8 mouse cellular contexts compared by ENCODE assay signal in the genomic region with DNA sequence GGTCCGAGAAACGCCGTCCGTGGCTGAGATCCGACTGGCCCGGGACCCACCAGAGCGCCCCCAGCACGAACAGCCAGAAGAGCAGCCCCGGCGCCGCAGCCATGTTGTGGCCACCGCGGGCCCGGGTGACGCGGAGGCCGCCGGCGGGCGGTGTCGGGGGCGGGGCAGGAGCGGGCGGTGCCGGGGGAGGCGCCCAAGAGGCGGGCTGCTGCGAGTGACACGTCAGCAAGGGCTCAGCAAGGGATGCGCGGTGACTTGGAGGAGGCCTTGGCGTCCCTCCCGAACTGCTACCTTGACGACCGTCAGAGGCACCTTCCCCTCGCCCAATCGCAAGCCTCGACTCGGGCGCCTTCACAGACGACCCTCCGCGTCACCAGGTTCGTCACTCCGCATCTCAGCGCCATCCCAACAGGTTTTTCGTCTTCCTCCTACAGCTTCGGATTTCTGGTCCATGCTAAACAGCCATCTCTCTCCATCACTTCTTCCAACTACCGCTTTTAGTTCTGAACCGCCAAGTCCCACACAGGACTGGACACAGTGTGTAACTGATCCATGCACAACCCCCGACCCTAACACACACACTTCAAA. TPM values are rescaled to one million over a fixed set of nuclear protein-coding genes. Genes with fewer than 3 reads are reported as not detected.
A peak's percentile ranks its signal among the peaks of the same experiment; 100 is the strongest.
DNase-seq lines count a peak whose midpoint lies in the region; ATAC-seq and TF ChIP-seq lines count a peak whose summit lies in the region.

A gene (minus strand): TSS at position 127 of the 588 bp plus-strand sequence.

- peak within 1 kb of the TSS; percentile 94 for H3K4me2 ChIP-seq in heart, embryonic 12.5 days
- peak within 1 kb of the TSS; percentile 97 for H3K4me2 ChIP-seq in kidney, postnatal 0 days (ENCODE audit: low read length)
- peak within 1 kb of the TSS; percentile 98 for H3K4me2 ChIP-seq in liver, embryonic 11.5 days
- peak within 1 kb of the TSS; percentile 84 for H3K4me2 ChIP-seq in stomach, embryonic 14.5 days (replicated peaks; ENCODE audit: low read depth, low read length)

- peak within 1 kb of the TSS; percentile 96 for H3K9ac ChIP-seq in heart, embryonic 12.5 days
- H3K9ac ChIP-seq in kidney, postnatal 0 days (ENCODE audit: low read depth, low read length), result peak within 1 kb of the TSS; percentile 86
- peak within 1 kb of the TSS; percentile 85 for H3K9ac ChIP-seq in liver, embryonic 11.5 days (ENCODE audit: low read depth, low read length)
- H3K9ac ChIP-seq in stomach, embryonic 14.5 days (replicated peaks; ENCODE audit: low read depth, low read length), result peak within 1 kb of the TSS; percentile 92

- peak; percentile 99 for ATAC-seq in heart, embryonic 12.5 days (ENCODE audit: insufficient number of reproducible peaks, low FRiP score)
- ATAC-seq in kidney, postnatal 0 days (replicated peaks; ENCODE audit: low FRiP score, low read depth), result peak; percentile 98
- ATAC-seq in liver, embryonic 11.5 days (replicated peaks; ENCODE audit: low FRiP score), result peak; percentile 99
- ATAC-seq in stomach, embryonic 14.5 days (ENCODE audit: insufficient number of reproducible peaks, insufficient read depth, low FRiP score, low read depth), result peak; percentile 98

- peak within 1 kb of the TSS; percentile 78 for H3K4me3 ChIP-seq in C2C12 (ENCODE audit: insufficient read depth, poor library complexity, severe bottlenecking)
- peak within 1 kb of the TSS; percentile 84 for H3K4me3 ChIP-seq in erythroblast, embryonic 14.5 days (replicated peaks)
- peak within 1 kb of the TSS; percentile 97 for H3K4me3 ChIP-seq in heart, embryonic 12.5 days
- peak within 1 kb of the TSS; percentile 92 for H3K4me3 ChIP-seq in kidney, postnatal 0 days (replicated peaks; ENCODE audit: low read depth, low read length)
- peak within 1 kb of the TSS; percentile 93 for H3K4me3 ChIP-seq in liver, embryonic 11.5 days (ENCODE audit: low read depth, low read length)
- H3K4me3 ChIP-seq in stomach, embryonic 14.5 days (ENCODE audit: low read depth, low read length), result peak within 1 kb of the TSS; percentile 92

- DNase-seq in brain, embryonic 14.5 days (ENCODE audit: low read depth), result peak; percentile 99
- DNase-seq in kidney, postnatal 0 days (ENCODE audit: low spot score), result peak; percentile 96
- peak; percentile 93 for DNase-seq in liver, embryonic 11.5 days (ENCODE audit: low spot score)
- peak; percentile 96 for DNase-seq in naive thymus-derived CD4-positive, alpha-beta T cell, adult 2 months (ENCODE audit: low read depth)

- peaks cover 8% of the 10 kb centered on the region for H3K79me3 ChIP-seq in C2C12 (ENCODE audit: low read depth)

- H3ac ChIP-seq in C2C12 (ENCODE audit: control insufficient read depth, insufficient read length, low read depth), result peak within 1 kb of the TSS; percentile 76

- peaks cover 36% of the 10 kb centered on the region for H3K79me2 ChIP-seq in C2C12 (ENCODE audit: control insufficient read depth, insufficient read depth)

- peaks cover 10% of the 10 kb centered on the region for H3K36me3 ChIP-seq in C2C12 (ENCODE audit: control insufficient read depth, insufficient read depth)
- H3K36me3 ChIP-seq in erythroblast, embryonic 14.5 days (ENCODE audit: control insufficient read depth), result peaks cover 7% of the 10 kb centered on the region
- H3K36me3 ChIP-seq in heart, embryonic 12.5 days, result peaks cover 12% of the 10 kb centered on the region
- 0 out of 2 replicates have a peak, but pooled peaks cover under 1% of the 10 kb centered on the region for H3K36me3 ChIP-seq in kidney, postnatal 0 days (ENCODE audit: insufficient read depth, low read length)
- peaks cover 1% of the 10 kb centered on the region; the same call in 1 of the 2 replicates for H3K36me3 ChIP-seq in liver, embryonic 11.5 days (ENCODE audit: control insufficient read depth, insufficient read depth, low read length)
- peaks cover 6% of the 10 kb centered on the region for H3K36me3 ChIP-seq in stomach, embryonic 14.5 days (ENCODE audit: control insufficient read depth, insufficient read depth, low read length)

- peaks cover 19% of the 10 kb centered on the region for H3K4me1 ChIP-seq in erythroblast, embryonic 14.5 days (ENCODE audit: control insufficient read depth)
- peaks cover 9% of the 10 kb centered on the region for H3K4me1 ChIP-seq in heart, embryonic 12.5 days (replicated peaks)
- peaks cover 7% of the 10 kb centered on the region for H3K4me1 ChIP-seq in kidney, postnatal 0 days (replicated peaks; ENCODE audit: insufficient read depth, low read length)
- peaks cover 10% of the 10 kb centered on the region for H3K4me1 ChIP-seq in liver, embryonic 11.5 days (replicated peaks; ENCODE audit: control insufficient read depth, insufficient read depth, low read length)
- H3K4me1 ChIP-seq in stomach, embryonic 14.5 days (ENCODE audit: control insufficient read depth, insufficient read depth, low read length), result peaks cover 10% of the 10 kb centered on the region

- peaks cover under 1% of the 10 kb centered on the region for H3K9me3 ChIP-seq in erythroblast, embryonic 14.5 days (ENCODE audit: control insufficient read depth, low read length)
- peaks cover under 1% of the 10 kb centered on the region; the same call in 1 of the 2 replicates for H3K9me3 ChIP-seq in heart, embryonic 12.5 days (replicated peaks)
- no peaks in the 10 kb centered on the region for H3K9me3 ChIP-seq in kidney, postnatal 0 days (replicated peaks; ENCODE audit: low read length)
- H3K9me3 ChIP-seq in liver, embryonic 11.5 days (ENCODE audit: control insufficient read depth, low read length), result peaks cover under 1% of the 10 kb centered on the region
- no peaks in the 10 kb centered on the region for H3K9me3 ChIP-seq in stomach, embryonic 14.5 days (ENCODE audit: control insufficient read depth, low read depth, low read length)

- peak within 1 kb of the TSS; percentile 60 for H3K27ac ChIP-seq in heart, embryonic 12.5 days (ENCODE audit: poor library complexity, severe bottlenecking)
- peak within 1 kb of the TSS; percentile 77 for H3K27ac ChIP-seq in kidney, postnatal 0 days
- no peak within 1 kb of the TSS; the same call in 1 of the 2 replicates for H3K27ac ChIP-seq in liver, embryonic 11.5 days (ENCODE audit: low read depth, low read length)
- peak within 1 kb of the TSS; percentile 66 for H3K27ac ChIP-seq in stomach, embryonic 14.5 days (ENCODE audit: low read length)

- peak; percentile 75 for TF ChIP-seq POLR2A in brain, embryonic 14.5 days (IDR thresholded peaks at IDR 0.05; ENCODE audit: borderline replicate concordance, extremely low read depth, insufficient read depth, insufficient read length, poor library complexity, severe bottlenecking)

- no peaks in the 10 kb centered on the region for H3K27me3 ChIP-seq in C2C12 (ENCODE audit: control insufficient read depth, insufficient read depth, insufficient read length)
- peaks cover 26% of the 10 kb centered on the region for H3K27me3 ChIP-seq in erythroblast, embryonic 14.5 days (ENCODE audit: control insufficient read depth)
- no peaks in the 10 kb centered on the region for H3K27me3 ChIP-seq in heart, embryonic 12.5 days (replicated peaks)
- no peaks in the 10 kb centered on the region for H3K27me3 ChIP-seq in kidney, postnatal 0 days (ENCODE audit: insufficient read depth, low read length)
- H3K27me3 ChIP-seq in liver, embryonic 11.5 days (replicated peaks; ENCODE audit: control insufficient read depth, insufficient read depth, low read length), result no peaks in the 10 kb centered on the region
- no peaks in the 10 kb centered on the region for H3K27me3 ChIP-seq in stomach, embryonic 14.5 days (ENCODE audit: control insufficient read depth, insufficient read depth, low read length)

- WGBS in heart, embryonic 12.5 days, result under 1% methylated on average over 45 of the region's 51 CpGs
- under 1% methylated on average over 50 of the region's 51 CpGs for WGBS in kidney, postnatal 0 days
- WGBS in liver, embryonic 11.5 days, result under 1% methylated on average over 50 of the region's 51 CpGs
- under 1% methylated on average over 51 of the region's 51 CpGs for WGBS in stomach, embryonic 14.5 days

- no peak for TF ChIP-seq CTCF in C2C12 (IDR thresholded peaks at IDR 0.05; ENCODE audit: control insufficient read depth, insufficient read depth, insufficient read length)
- no peak for TF ChIP-seq CTCF in brain, embryonic 14.5 days (IDR thresholded peaks at IDR 0.05; ENCODE audit: borderline replicate concordance, extremely low read depth, insufficient read depth, insufficient read length)
- TF ChIP-seq CTCF in kidney, postnatal 0 days (IDR thresholded peaks at IDR 0.05; ENCODE audit: low read depth), result no peak

TF ChIP-seq in C2C12, 6 proteins besides CTCF, POLR2A, EP300 and RAD21:
- no peak for TF ChIP-seq USF1 (IDR thresholded peaks at IDR 0.05; ENCODE audit: low read depth)
- no peak for TF ChIP-seq FOSL1 (IDR thresholded peaks at IDR 0.05; ENCODE audit: insufficient read depth, low read length, poor library complexity, severe bottlenecking)
- TF ChIP-seq MAX (IDR thresholded peaks at IDR 0.05), result no peak
- TF ChIP-seq MYOD1 (IDR thresholded peaks at IDR 0.05; ENCODE audit: control insufficient read depth, insufficient read length, low read depth), result no peak
- no peak for TF ChIP-seq CEBPB (IDR thresholded peaks at IDR 0.05; ENCODE audit: low read depth)
- TF ChIP-seq MYOG (IDR thresholded peaks at IDR 0.05; ENCODE audit: control insufficient read depth, extremely low read depth, insufficient read length), result no peak

RNA-seq across cellular contexts. Expression of the gene that starts here (rescaled TPM):
- 32.6 TPM for polyA plus RNA-seq in C2C12 (2012; fragmentation: generic; extraction: Trizol)
- polyA plus RNA-seq in brain, embryonic 14.5 days (2012; rRNA removed), result 89.1 and 98.2 TPM in 2 replicates
- 1.7 and 2.1 TPM in 2 replicates for polyA plus RNA-seq in erythroblast, embryonic 14.5 days (2012)
- polyA plus RNA-seq in heart, embryonic 12.5 days (2016; fragmentation: Nextera tagmentation; extraction: Ambion mirVana), result 98.4 and 107 TPM in 2 replicates
- polyA plus RNA-seq in kidney, postnatal 0 days (2015; fragmentation: Nextera tagmentation; extraction: Ambion mirVana), result 60.8 and 61.9 TPM in 2 replicates
- polyA plus RNA-seq in liver, embryonic 11.5 days (2014; fragmentation: Nextera tagmentation; extraction: Ambion mirVana), result 72.8 and 85.5 TPM in 2 replicates
- 106 and 120 TPM in 2 replicates for polyA plus RNA-seq in stomach, embryonic 14.5 days (2014; fragmentation: Nextera tagmentation; extraction: Ambion mirVana)

Comparison
In these comparisons a context has a peak if more than half of its experiments do, and no peak if none do; other contexts are left out.
1. RNA of the gene that starts here (polyA plus RNA-seq): 98.4 to 107 TPM in heart, embryonic 12.5 days, 106 to 120 TPM in stomach, embryonic 14.5 days, 89.1 to 98.2 TPM in brain, embryonic 14.5 days, 72.8 to 85.5 TPM in liver, embryonic 11.5 days, 60.8 to 61.9 TPM in kidney, postnatal 0 days and 32.6 TPM in C2C12 (single experiment); 1.7 to 2.1 TPM in erythroblast, embryonic 14.5 days; every median in the first group is over 10 times any median in the second.
2. Peak in every context shown above with its lines, with median percentiles within 50 percentile points of each other: H3K4me3 ChIP-seq, DNase-seq, ATAC-seq, H3K4me2 ChIP-seq and H3K9ac ChIP-seq.